Mouse (Mus musculus): Measurements from ENCODE around the gene Cmip.

Cmip gene

GRCm38 (mm10) chr8:117462701-117463284, 205.9 kb downstream of the Cmip start:
- no peak for DNase-seq (ENCODE audit: low read depth, low spot score)

GRCm38 (mm10) chr8:117464525-117464924, 207.7 kb downstream of the Cmip start:
- no peak for DNase-seq (ENCODE audit: low read depth, low spot score)

GRCm38 (mm10) chr8:117465250-117465649, 208.4 kb downstream of the Cmip start:
- DNase-seq (ENCODE audit: low read depth, low spot score), result peak; percentile 77

GRCm38 (mm10) chr8:117467466-117467865, 210.6 kb downstream of the Cmip start:
- no peak for DNase-seq (ENCODE audit: low read depth, low spot score)

- no peak for DNase-seq (ENCODE audit: low read depth, low spot score)
Measured at GRCm38 (mm10) chr8:117469431-117470341, 212.8 kb downstream of the Cmip start.

- no peak for DNase-seq (ENCODE audit: low read depth, low spot score)
Measured at GRCm38 (mm10) chr8:117470342-117470781, 213.5 kb downstream of the Cmip start.

- no peak for DNase-seq (ENCODE audit: low read depth, low spot score)
Measured at GRCm38 (mm10) chr8:117471174-117471573, 214.3 kb downstream of the Cmip start.

GRCm38 (mm10) chr8:117471655-117472054, 214.8 kb downstream of the Cmip start:
- no peak for DNase-seq (ENCODE audit: low read depth, low spot score)

- no peak for DNase-seq (ENCODE audit: low read depth, low spot score)
Measured at GRCm38 (mm10) chr8:117472332-117472731, 215.5 kb downstream of the Cmip start.

GRCm38 (mm10) chr8:117474944-117475343, 218.1 kb downstream of the Cmip start:
- DNase-seq (ENCODE audit: low read depth, low spot score), result peak; percentile 82

GRCm38 (mm10) chr8:117475819-117476218, 219.0 kb downstream of the Cmip start:
- DNase-seq (ENCODE audit: low read depth, low spot score), result no peak

GRCm38 (mm10) chr8:117478082-117478481, 221.2 kb downstream of the Cmip start:
- no peak for DNase-seq (ENCODE audit: low read depth, low spot score)

GRCm38 (mm10) chr8:117479996-117480395, 223.1 kb downstream of the Cmip start:
- no peak for DNase-seq (ENCODE audit: low read depth, low spot score)

GRCm38 (mm10) chr8:117480516-117480915, 223.7 kb downstream of the Cmip start:
- DNase-seq (ENCODE audit: low read depth, low spot score), result no peak

GRCm38 (mm10) chr8:117481830-117482229, 225.0 kb downstream of the Cmip start:
- DNase-seq (ENCODE audit: low read depth, low spot score), result peak; percentile 28

- no peak for DNase-seq (ENCODE audit: low read depth, low spot score)
Measured at GRCm38 (mm10) chr8:117484731-117485130, 227.9 kb downstream of the Cmip start.

GRCm38 (mm10) chr8:117485316-117485715, 228.5 kb downstream of the Cmip start:
- DNase-seq (ENCODE audit: low read depth, low spot score), result no peak

- no peak for DNase-seq (ENCODE audit: low read depth, low spot score)
Measured at GRCm38 (mm10) chr8:117488246-117489005, 231.6 kb downstream of the Cmip start.

GRCm38 (mm10) chr8:117493543-117493942, 236.7 kb downstream of the Cmip start:
- no peak for DNase-seq (ENCODE audit: low read depth, low spot score)

- DNase-seq (ENCODE audit: low read depth, low spot score), result no peak
Measured at GRCm38 (mm10) chr8:117494874-117495273, 238.0 kb downstream of the Cmip start.

- DNase-seq (ENCODE audit: low read depth, low spot score), result no peak
Measured at GRCm38 (mm10) chr8:117498179-117498914, 241.5 kb downstream of the Cmip start, which contains the start of gene Plcg2. Gene Plcg2, plus strand, starts transcription at chr8:117498291.
